Mouse (Mus musculus) G1E (cell line): ENCODE measurements at regions not wholly inside any gene's neighbourhood (a gene's known extent, or its start where the extent isn't known, plus 50 kb on each side); places are given as distances from the start of the nearest gene placed in this dataset.

Experiments
- CTCF ChIP-seq: IDR thresholded peaks from 2 replicates; pipeline ENCODE4 v1.5.1; 2012; ENCODE audit warnings: low read depth, low read length, inconsistent platforms, mixed read lengths
- GATA1 ChIP-seq: IDR thresholded peaks from 2 replicates; pipeline ENCODE4 v1.6.1; 2012; ENCODE audit warnings: borderline replicate concordance, low read length, inconsistent platforms, mixed read lengths
- GATA2 ChIP-seq: IDR thresholded peaks from 2 replicates; pipeline ENCODE4 v1.6.1; 2012; ENCODE audit warnings: low read depth, low read length, inconsistent platforms, borderline replicate concordance

- TF ChIP-seq CTCF (no peak), GATA2 (no peak), GATA1 (no peak)
Measured at GRCm38 (mm10) chr5:64605171-64605570, 198.0 kb upstream of the Klf3 start.
